Mouse (Mus musculus) lung, adult 2 months (tissue): ENCODE measurements around the gene Fuca1. TPM values are rescaled to one million over a fixed set of nuclear protein-coding genes. Genes with fewer than 3 reads are reported as not detected.

Source experiments
- DNase-seq: peaks from one replicate; pipeline ENCODE4 v3.0.0; 2022
- H3K4me1 ChIP-seq: fragments of 200-500 bp; 2 replicates; pipeline ENCODE4 v1.6.1; 2011; ENCODE audit warnings: low read length; ENCODE audit not compliant: control insufficient read depth, insufficient read depth
- H3K4me3 ChIP-seq: fragments of 200-500 bp; replicated peaks from 2 replicates; pipeline ENCODE3; 2011; ENCODE audit warnings: low read depth, mild to moderate bottlenecking, control low read depth, low read length; ENCODE audit errors: extremely low read depth
- CTCF ChIP-seq: fragments of 200-500 bp; IDR thresholded peaks from 2 replicates; pipeline ENCODE4 v1.5.1; 2011; ENCODE audit warnings: mild to moderate bottlenecking, low read length, control low read depth; ENCODE audit not compliant: insufficient read depth
- POLR2A ChIP-seq: fragments of 200-500 bp; IDR thresholded peaks from 2 replicates; pipeline ENCODE4 v1.6.1; 2011; ENCODE audit warnings: low read depth, mild to moderate bottlenecking, control low read depth, low read length, borderline replicate concordance; ENCODE audit errors: extremely low read depth
- WGBS: fragments of 180-500 bp; shearing (Covaris S2); methylation state at CpG from one replicate; pipeline ENCODE4 v1.1.7; 2018; 5-methylcytosine and 5-hydroxymethylcytosine counted together
- polyA plus RNA-seq: library from polyadenylated mRNA; depleted of rRNA; stranded (reverse); fragments of >200 nt; gene quantifications from 2 replicates; pipeline ENCODE4 v1.2.3, GENCODE M21; 2012

Fuca1 gene
- polyA plus RNA-seq, 1 experiment, result 64.0 TPM

- TF ChIP-seq POLR2A (no peak), CTCF (no peak)
- WGBS, result 75% methylated on average over 4 of the region's 4 CpGs
- DNase-seq, result no peak
- Histone ChIP-seq H3K4me3 (no peak overlapping the region), H3K4me1 (no peaks in the 10 kb centered on the region)
Measured at GRCm38 (mm10) chr4:135902606-135903242, 17.8 kb upstream of the Fuca1 start.

- TF ChIP-seq POLR2A (no peak), CTCF (no peak)
Measured at GRCm38 (mm10) chr4:135904810-135905209, 15.7 kb upstream of the Fuca1 start.

GRCm38 (mm10) chr4:135906633-135907032 is 13.9 kb upstream of the Fuca1 start:
- Histone ChIP-seq H3K4me1 (peaks cover 1% of the 10 kb centered on the region; the same call in 1 of the 2 replicates), H3K4me3 (no peak overlapping the region)
- TF ChIP-seq CTCF (no peak), POLR2A (no peak)
- DNase-seq, result no peak
- 50% methylated on average over 3 of the region's 3 CpGs for WGBS

More at GRCm38 (mm10) chr4:135904810-135905209, 15.7 kb upstream of the Fuca1 start:
- WGBS, result 53% methylated on average over 1 of the region's 1 CpGs
- Histone ChIP-seq H3K4me1 (no peaks in the 10 kb centered on the region; the same call in 1 of the 2 replicates), H3K4me3 (no peak overlapping the region)
- no peak for DNase-seq

DNA sequence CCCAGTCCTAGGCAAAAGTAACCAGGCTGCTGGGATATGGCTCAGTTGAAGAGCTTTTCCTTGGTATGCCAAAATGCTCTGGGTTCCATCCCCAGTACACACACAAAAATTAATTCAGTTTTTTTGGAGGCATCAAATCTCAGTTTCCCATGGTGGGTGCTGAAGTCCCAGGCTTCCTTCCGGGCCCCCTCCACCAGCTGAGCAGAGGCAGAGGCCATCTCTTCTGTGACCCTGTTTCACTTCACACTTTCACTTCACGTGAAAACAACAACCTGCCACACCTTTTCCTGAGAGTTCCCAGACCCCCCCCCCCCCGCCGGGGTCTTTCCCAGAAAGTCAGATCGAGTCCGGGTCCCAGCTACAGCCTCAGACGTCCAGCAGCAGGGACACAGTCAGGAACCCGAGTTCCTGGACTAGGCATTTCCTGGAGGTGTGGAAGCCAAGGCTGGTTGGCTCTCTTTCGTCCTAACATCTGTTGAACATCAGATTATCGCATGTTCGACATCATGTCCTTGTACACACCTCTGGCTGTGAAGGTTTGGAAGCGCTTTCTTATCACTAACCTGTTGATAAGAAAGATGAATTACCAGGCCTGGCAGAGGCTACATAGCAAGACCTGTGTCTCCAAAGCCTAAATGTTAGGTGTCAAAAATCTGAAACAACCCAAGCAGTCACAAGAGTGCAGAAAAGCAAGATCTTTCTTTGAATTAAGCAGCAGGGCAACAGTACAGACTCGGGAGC is 11.0 kb upstream of the Fuca1 start:
- DNase-seq, result no peak
- WGBS, result 32% methylated on average over 13 of the region's 13 CpGs
- TF ChIP-seq POLR2A (no peak), CTCF (no peak)
- Histone ChIP-seq H3K4me1 (peaks cover 4% of the 10 kb centered on the region; the same call in 1 of the 2 replicates), H3K4me3 (no peak overlapping the region)

- 44% methylated on average over 7 of the region's 7 CpGs for WGBS
- peak overlapping the region; percentile 7 for H3K4me3 ChIP-seq
- TF ChIP-seq POLR2A, result peak; percentile 45; the same call in 1 of the 2 replicates
- TF ChIP-seq CTCF, result no peak
- H3K4me1 ChIP-seq, result peaks cover 4% of the 10 kb centered on the region; the same call in 1 of the 2 replicates
- no peak for DNase-seq
Measured at GRCm38 (mm10) chr4:135911531-135911930, 9.0 kb upstream of the Fuca1 start.

DNA sequence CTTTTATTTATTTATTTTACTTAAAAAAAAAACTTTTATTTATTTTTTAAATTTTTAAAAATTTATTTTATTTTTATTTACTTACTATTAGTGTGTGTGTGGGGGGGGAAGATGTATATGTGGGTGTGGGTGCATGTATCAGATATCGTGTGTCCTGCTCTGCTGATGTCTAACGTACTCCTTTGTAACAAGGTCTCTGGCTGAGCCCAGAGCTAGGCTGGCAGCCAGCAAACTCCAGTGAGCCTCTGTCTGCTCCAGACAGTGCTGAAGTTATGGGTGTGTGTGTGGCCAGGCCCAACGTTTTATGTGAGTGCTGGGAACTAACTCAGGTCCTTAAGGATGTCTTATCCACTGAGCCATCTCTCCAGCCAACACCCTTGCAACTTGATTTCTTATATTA is 8.4 kb upstream of the Fuca1 start:
- H3K4me3 ChIP-seq, result no peak overlapping the region
- no peak for TF ChIP-seq POLR2A
- TF ChIP-seq CTCF, result no peak

GRCm38 (mm10) chr4:135912835-135913234 is 7.7 kb upstream of the Fuca1 start:
- Histone ChIP-seq H3K4me3 (no peak overlapping the region), H3K4me1 (peaks cover 4% of the 10 kb centered on the region; the same call in 1 of the 2 replicates)
- WGBS, result 36% methylated on average over 3 of the region's 3 CpGs
- no peak for TF ChIP-seq CTCF
- TF ChIP-seq POLR2A, result no peak
- no peak for DNase-seq

More for the DNA sequence above, 8.4 kb upstream of the Fuca1 start:
- DNase-seq, result no peak
- H3K4me1 ChIP-seq, result peaks cover 4% of the 10 kb centered on the region; the same call in 1 of the 2 replicates
- whole genome bisulfite sequencing, result 34% methylated on average over 3 of the region's 3 CpGs

DNA sequence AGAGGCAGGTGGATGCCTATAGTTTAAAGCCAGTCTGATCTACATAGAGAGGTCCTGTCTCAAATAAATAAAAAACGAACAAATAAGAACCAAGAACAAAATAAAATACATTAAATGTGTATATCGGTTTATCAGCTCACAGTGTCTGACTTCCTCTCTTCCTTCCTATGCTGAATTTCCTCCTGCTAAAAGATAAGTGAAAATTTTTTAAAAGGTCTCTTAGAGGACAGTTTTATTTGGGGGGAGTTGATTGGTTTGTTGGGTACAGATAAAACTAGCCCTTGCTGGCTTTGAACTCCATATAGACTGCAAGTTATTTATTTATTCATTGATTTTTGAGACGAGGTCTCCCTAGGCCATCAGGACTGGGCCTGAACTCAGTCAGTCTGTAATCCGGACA is 7.1 kb upstream of the Fuca1 start:
- TF ChIP-seq POLR2A (no peak), CTCF (no peak)
- DNase-seq, result no peak
- Histone ChIP-seq H3K4me1 (peaks cover 4% of the 10 kb centered on the region; the same call in 1 of the 2 replicates), H3K4me3 (no peak overlapping the region)
- WGBS, result 53% methylated on average over 4 of the region's 4 CpGs

- 61% methylated on average over 13 of the region's 13 CpGs for WGBS
- TF ChIP-seq CTCF, result no peak
- TF ChIP-seq POLR2A, result no peak
Measured at GRCm38 (mm10) chr4:135918635-135919279, 1.8 kb upstream of the Fuca1 start.

GRCm38 (mm10) chr4:135919280-135919639 is 1.3 kb upstream of the Fuca1 start:
- Histone ChIP-seq H3K4me3 (no peak overlapping the region), H3K4me1 (peaks cover 8% of the 10 kb centered on the region; the same call in 1 of the 2 replicates)
- 72% methylated on average over 3 of the region's 3 CpGs for WGBS
- DNase-seq, result no peak
- TF ChIP-seq CTCF (no peak), POLR2A (no peak)

More at GRCm38 (mm10) chr4:135918635-135919279, 1.8 kb upstream of the Fuca1 start:
- Histone ChIP-seq H3K4me3 (no peak overlapping the region), H3K4me1 (peaks cover 8% of the 10 kb centered on the region; the same call in 1 of the 2 replicates)
- DNase-seq, result no peak
